Mouse (Mus musculus): ENCODE data around the gene Sgms2. TPM values are rescaled to one million over a fixed set of nuclear protein-coding genes. Genes with fewer than 3 reads are reported as not detected.

The Sgms2 gene
- polyA plus RNA-seq, 1 experiment from 2014 or later, result 8.8 TPM

- Histone ChIP-seq H3K36me3 (ENCODE audit: control insufficient read depth, insufficient read depth, low read length) (no peaks in the 10 kb centered on the region), H3K9ac (replicated peaks; ENCODE audit: low read depth, low read length) (no peak overlapping the region), H3K9me3 (ENCODE audit: control insufficient read depth, low read depth, low read length) (no peaks in the 10 kb centered on the region), H3K4me3 (ENCODE audit: low read depth, low read length) (no peak overlapping the region), H3K27ac (ENCODE audit: low read length) (no peak overlapping the region), H3K27me3 (ENCODE audit: control insufficient read depth, insufficient read depth, low read length) (no peaks in the 10 kb centered on the region), H3K4me1 (ENCODE audit: control insufficient read depth, insufficient read depth, low read length) (no peaks in the 10 kb centered on the region), H3K4me2 (replicated peaks; ENCODE audit: low read depth, low read length) (no peak overlapping the region)
- ATAC-seq (ENCODE audit: insufficient number of reproducible peaks, insufficient read depth, low FRiP score, low read depth), result no peak
- 73% methylated on average over 17 of the region's 17 CpGs for WGBS
These were observed 9.1 kb downstream of the Sgms2 start for GRCm38 (mm10) chr3:131481976-131482712.

DNA sequence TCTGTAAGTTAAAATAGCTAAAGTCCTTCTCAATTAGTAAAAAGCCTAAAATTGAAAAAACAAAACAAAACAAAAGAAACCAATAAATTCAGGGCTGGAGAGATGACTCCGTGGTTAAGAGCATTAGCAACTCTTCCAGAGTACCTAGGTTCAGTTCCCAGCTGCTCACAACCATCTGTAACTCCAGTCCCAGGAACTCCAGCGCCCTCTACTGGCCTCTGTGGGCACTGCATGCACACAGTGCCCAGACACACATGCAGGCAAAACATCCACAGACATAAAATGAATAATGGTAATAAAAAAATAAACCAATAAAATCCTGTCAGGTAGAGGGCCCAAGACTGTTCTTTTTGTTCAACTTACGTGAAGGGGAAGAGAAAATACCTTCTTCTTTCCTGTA lies 10.6 kb downstream of the Sgms2 start:
- no peak for ATAC-seq (ENCODE audit: insufficient number of reproducible peaks, insufficient read depth, low FRiP score, low read depth)
- Histone ChIP-seq H3K4me1 (ENCODE audit: control insufficient read depth, insufficient read depth, low read length) (no peaks in the 10 kb centered on the region), H3K9me3 (ENCODE audit: control insufficient read depth, low read depth, low read length) (no peaks in the 10 kb centered on the region), H3K27me3 (ENCODE audit: control insufficient read depth, insufficient read depth, low read length) (no peaks in the 10 kb centered on the region), H3K27ac (ENCODE audit: low read length) (no peak overlapping the region), H3K9ac (replicated peaks; ENCODE audit: low read depth, low read length) (no peak overlapping the region), H3K4me3 (ENCODE audit: low read depth, low read length) (no peak overlapping the region), H3K36me3 (ENCODE audit: control insufficient read depth, insufficient read depth, low read length) (no peaks in the 10 kb centered on the region), H3K4me2 (replicated peaks; ENCODE audit: low read depth, low read length) (no peak overlapping the region)
- 59% methylated on average over 3 of the region's 3 CpGs for WGBS

- WGBS, result 85% methylated on average over 3 of the region's 3 CpGs
- Histone ChIP-seq H3K9me3 (ENCODE audit: control insufficient read depth, low read depth, low read length) (no peaks in the 10 kb centered on the region), H3K27ac (ENCODE audit: low read length) (no peak overlapping the region), H3K27me3 (ENCODE audit: control insufficient read depth, insufficient read depth, low read length) (no peaks in the 10 kb centered on the region), H3K4me3 (ENCODE audit: low read depth, low read length) (no peak overlapping the region), H3K4me1 (ENCODE audit: control insufficient read depth, insufficient read depth, low read length) (no peaks in the 10 kb centered on the region), H3K4me2 (replicated peaks; ENCODE audit: low read depth, low read length) (no peak overlapping the region), H3K9ac (replicated peaks; ENCODE audit: low read depth, low read length) (no peak overlapping the region), H3K36me3 (ENCODE audit: control insufficient read depth, insufficient read depth, low read length) (no peaks in the 10 kb centered on the region)
- ATAC-seq (ENCODE audit: insufficient number of reproducible peaks, insufficient read depth, low FRiP score, low read depth), result no peak
These were observed 11.8 kb downstream of the Sgms2 start for GRCm38 (mm10) chr3:131479415-131479814.

- Histone ChIP-seq H3K27ac (ENCODE audit: low read length) (no peak overlapping the region), H3K4me3 (ENCODE audit: low read depth, low read length) (no peak overlapping the region), H3K4me2 (replicated peaks; ENCODE audit: low read depth, low read length) (no peak overlapping the region), H3K9me3 (ENCODE audit: control insufficient read depth, low read depth, low read length) (no peaks in the 10 kb centered on the region), H3K36me3 (ENCODE audit: control insufficient read depth, insufficient read depth, low read length) (no peaks in the 10 kb centered on the region), H3K27me3 (ENCODE audit: control insufficient read depth, insufficient read depth, low read length) (no peaks in the 10 kb centered on the region), H3K9ac (replicated peaks; ENCODE audit: low read depth, low read length) (no peak overlapping the region), H3K4me1 (ENCODE audit: control insufficient read depth, insufficient read depth, low read length) (0 out of 2 replicates have a peak, but pooled peaks cover 4% of the 10 kb centered on the region)
- ATAC-seq (ENCODE audit: insufficient number of reproducible peaks, insufficient read depth, low FRiP score, low read depth), result no peak
- WGBS, result 92% methylated on average over 10 of the region's 10 CpGs
These were observed 15.2 kb downstream of the Sgms2 start for GRCm38 (mm10) chr3:131476002-131476401.

DNA sequence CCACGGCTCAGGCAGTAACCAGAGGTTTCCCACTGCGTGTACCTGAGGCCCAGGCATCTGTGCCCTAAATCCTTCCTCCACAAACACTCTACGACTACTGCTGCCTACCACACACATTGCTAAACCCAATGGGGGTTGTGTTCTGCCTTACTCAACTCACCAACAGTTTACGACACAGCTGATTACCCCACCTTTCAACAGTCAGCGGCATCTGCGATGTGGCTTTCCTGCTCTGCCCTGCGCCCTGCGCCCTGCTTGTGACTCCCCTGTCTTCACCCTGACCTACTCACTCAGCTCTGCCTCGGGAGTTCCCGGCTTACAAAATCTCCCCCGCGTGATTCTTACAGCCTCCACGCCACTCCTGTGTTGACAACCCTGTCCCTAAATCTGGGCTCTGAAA lies 16.7 kb downstream of the Sgms2 start:
- no peaks in the 10 kb centered on the region for H3K36me3 ChIP-seq (ENCODE audit: control insufficient read depth, insufficient read depth, low read length)
- 0 out of 2 replicates have a peak, but pooled peaks cover 4% of the 10 kb centered on the region for H3K4me1 ChIP-seq (ENCODE audit: control insufficient read depth, insufficient read depth, low read length)
- no peak overlapping the region for H3K4me2 ChIP-seq (replicated peaks; ENCODE audit: low read depth, low read length)
- H3K27me3 ChIP-seq (ENCODE audit: control insufficient read depth, insufficient read depth, low read length), result no peaks in the 10 kb centered on the region
- no peak overlapping the region for H3K4me3 ChIP-seq (ENCODE audit: low read depth, low read length)
- no peak overlapping the region for H3K9ac ChIP-seq (replicated peaks; ENCODE audit: low read depth, low read length)
- no peak overlapping the region for H3K27ac ChIP-seq (ENCODE audit: low read length)
- no peaks in the 10 kb centered on the region for H3K9me3 ChIP-seq (ENCODE audit: control insufficient read depth, low read depth, low read length)
- no peak for ATAC-seq (ENCODE audit: insufficient number of reproducible peaks, insufficient read depth, low FRiP score, low read depth)
- WGBS, result 74% methylated on average over 13 of the region's 13 CpGs

GRCm38 (mm10) chr3:131473496-131473895 lies 17.7 kb downstream of the Sgms2 start:
- Histone ChIP-seq H3K4me2 (replicated peaks; ENCODE audit: low read depth, low read length) (no peak overlapping the region), H3K27me3 (ENCODE audit: control insufficient read depth, insufficient read depth, low read length) (no peaks in the 10 kb centered on the region), H3K4me1 (ENCODE audit: control insufficient read depth, insufficient read depth, low read length) (0 out of 2 replicates have a peak, but pooled peaks cover 4% of the 10 kb centered on the region), H3K9ac (replicated peaks; ENCODE audit: low read depth, low read length) (no peak overlapping the region), H3K9me3 (ENCODE audit: control insufficient read depth, low read depth, low read length) (no peaks in the 10 kb centered on the region), H3K27ac (ENCODE audit: low read length) (no peak overlapping the region), H3K4me3 (ENCODE audit: low read depth, low read length) (no peak overlapping the region), H3K36me3 (ENCODE audit: control insufficient read depth, insufficient read depth, low read length) (no peaks in the 10 kb centered on the region)
- ATAC-seq (ENCODE audit: insufficient number of reproducible peaks, insufficient read depth, low FRiP score, low read depth), result no peak
- WGBS, result 30% methylated on average over 1 of the region's 1 CpGs

GRCm38 (mm10) chr3:131471836-131472235 lies 19.4 kb downstream of the Sgms2 start:
- 0 out of 2 replicates have a peak, but pooled peaks cover 4% of the 10 kb centered on the region for H3K4me1 ChIP-seq (ENCODE audit: control insufficient read depth, insufficient read depth, low read length)
- no peaks in the 10 kb centered on the region for H3K27me3 ChIP-seq (ENCODE audit: control insufficient read depth, insufficient read depth, low read length)
- WGBS, result 66% methylated on average over 6 of the region's 6 CpGs
- H3K9me3 ChIP-seq (ENCODE audit: control insufficient read depth, low read depth, low read length), result no peaks in the 10 kb centered on the region
- H3K4me3 ChIP-seq (ENCODE audit: low read depth, low read length), result no peak overlapping the region
- no peaks in the 10 kb centered on the region for H3K36me3 ChIP-seq (ENCODE audit: control insufficient read depth, insufficient read depth, low read length)
- no peak overlapping the region for H3K9ac ChIP-seq (replicated peaks; ENCODE audit: low read depth, low read length)
- ATAC-seq (ENCODE audit: insufficient number of reproducible peaks, insufficient read depth, low FRiP score, low read depth), result no peak
- no peak overlapping the region for H3K4me2 ChIP-seq (replicated peaks; ENCODE audit: low read depth, low read length)
- no peak overlapping the region for H3K27ac ChIP-seq (ENCODE audit: low read length)

- ATAC-seq (ENCODE audit: insufficient number of reproducible peaks, insufficient read depth, low FRiP score, low read depth), result no peak
- 76% methylated on average over 11 of the region's 11 CpGs for WGBS
- H3K27me3 ChIP-seq (ENCODE audit: control insufficient read depth, insufficient read depth, low read length), result no peaks in the 10 kb centered on the region
- H3K4me3 ChIP-seq (ENCODE audit: low read depth, low read length), result no peak overlapping the region
- 0 out of 2 replicates have a peak, but pooled peaks cover 4% of the 10 kb centered on the region for H3K4me1 ChIP-seq (ENCODE audit: control insufficient read depth, insufficient read depth, low read length)
- no peak overlapping the region for H3K4me2 ChIP-seq (replicated peaks; ENCODE audit: low read depth, low read length)
- H3K27ac ChIP-seq (ENCODE audit: low read length), result no peak overlapping the region
- no peaks in the 10 kb centered on the region for H3K9me3 ChIP-seq (ENCODE audit: control insufficient read depth, low read depth, low read length)
- H3K9ac ChIP-seq (replicated peaks; ENCODE audit: low read depth, low read length), result no peak overlapping the region
- no peaks in the 10 kb centered on the region for H3K36me3 ChIP-seq (ENCODE audit: control insufficient read depth, insufficient read depth, low read length)
These were observed 19.8 kb downstream of the Sgms2 start for GRCm38 (mm10) chr3:131471435-131471834.

DNA sequence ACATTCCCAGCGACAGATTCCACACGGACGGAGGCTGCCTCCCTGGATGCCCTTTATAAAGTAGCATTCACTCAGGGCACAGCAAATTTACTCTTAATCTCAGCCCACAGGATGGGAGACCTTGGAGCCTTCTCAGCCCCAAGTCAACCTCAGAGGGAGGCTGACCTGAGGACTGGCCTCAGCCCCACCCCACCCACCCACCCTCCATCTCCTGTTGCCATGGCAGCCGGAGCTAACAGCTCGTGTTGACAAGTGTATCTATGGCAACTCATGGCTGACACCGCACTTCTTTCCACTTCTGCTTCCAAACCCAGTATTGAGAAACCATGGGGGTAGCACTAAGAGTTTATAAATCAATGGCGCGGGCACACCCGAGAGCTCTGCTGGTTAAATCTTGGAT lies 20.4 kb downstream of the Sgms2 start:
- Histone ChIP-seq H3K4me2 (replicated peaks; ENCODE audit: low read depth, low read length) (no peak overlapping the region), H3K27me3 (ENCODE audit: control insufficient read depth, insufficient read depth, low read length) (no peaks in the 10 kb centered on the region), H3K4me3 (ENCODE audit: low read depth, low read length) (no peak overlapping the region), H3K9ac (replicated peaks; ENCODE audit: low read depth, low read length) (no peak overlapping the region), H3K27ac (ENCODE audit: low read length) (no peak overlapping the region), H3K36me3 (ENCODE audit: control insufficient read depth, insufficient read depth, low read length) (no peaks in the 10 kb centered on the region), H3K4me1 (ENCODE audit: control insufficient read depth, insufficient read depth, low read length) (0 out of 2 replicates have a peak, but pooled peaks cover 4% of the 10 kb centered on the region), H3K9me3 (ENCODE audit: control insufficient read depth, low read depth, low read length) (no peaks in the 10 kb centered on the region)
- 38% methylated on average over 9 of the region's 9 CpGs for WGBS
- no peak for ATAC-seq (ENCODE audit: insufficient number of reproducible peaks, insufficient read depth, low FRiP score, low read depth)

Measured in stomach, embryonic 14.5 days (tissue).